Mouse (Mus musculus) G1E (cell line): ENCODE data around the gene Ttc27. TPM values are rescaled to one million over a fixed set of nuclear protein-coding genes. Genes with fewer than 3 reads are reported as not detected.

Experiments used
- ATAC-seq: 2 replicates; pipeline ENCODE4 v1.8.0; 2016; ENCODE audit warnings: mild to moderate bottlenecking; ENCODE audit not compliant: insufficient number of reproducible peaks, poor library complexity, low FRiP score, severe bottlenecking; ENCODE audit errors: extremely low read depth
- DNase-seq: peaks from one replicate; pipeline ENCODE4 v3.0.0; 2012; ENCODE audit warnings: low spot score
- H3K27me3 ChIP-seq: 2 replicates; pipeline ENCODE4 v1.6.1; 2012; ENCODE audit warnings: mild to moderate bottlenecking, low read length, inconsistent platforms; ENCODE audit not compliant: insufficient read depth
- H3K36me3 ChIP-seq: replicated peaks from 2 replicates; pipeline ENCODE3; 2012; ENCODE audit warnings: mild to moderate bottlenecking, inconsistent platforms
- H3K4me1 ChIP-seq: 2 replicates; pipeline ENCODE4 v1.6.1; 2012; ENCODE audit warnings: low read depth, low read length, inconsistent platforms, mixed read lengths; ENCODE audit not compliant: insufficient read depth
- H3K4me3 ChIP-seq: 2 replicates; pipeline ENCODE4 v1.5.1; 2012; ENCODE audit warnings: low read depth, mild to moderate bottlenecking, inconsistent platforms, low read length, moderate library complexity, mixed read lengths
- H3K9me3 ChIP-seq: replicated peaks from 2 replicates; pipeline ENCODE4 v1.6.1; 2012; ENCODE audit warnings: inconsistent platforms
- CTCF ChIP-seq: IDR thresholded peaks from 2 replicates; pipeline ENCODE4 v1.5.1; 2012; ENCODE audit warnings: low read depth, low read length, inconsistent platforms, mixed read lengths
- GATA1 ChIP-seq: IDR thresholded peaks from 2 replicates; pipeline ENCODE4 v1.6.1; 2012; ENCODE audit warnings: borderline replicate concordance, low read length, inconsistent platforms, mixed read lengths
- GATA2 ChIP-seq: IDR thresholded peaks from 2 replicates; pipeline ENCODE4 v1.6.1; 2012; ENCODE audit warnings: low read depth, low read length, inconsistent platforms, borderline replicate concordance
- POLR2AphosphoS5 ChIP-seq: IDR thresholded peaks from 2 replicates; pipeline ENCODE4 v1.6.1; 2012; ENCODE audit warnings: low read depth, low read length, inconsistent platforms; ENCODE audit not compliant: insufficient replicate concordance
- TAL1 ChIP-seq: conservative IDR thresholded peaks from 2 replicates; pipeline ENCODE4 v1.6.1; 2012; ENCODE audit warnings: low read depth, low read length, inconsistent platforms, mixed read lengths
- polyA plus RNA-seq: library from polyadenylated mRNA; stranded (reverse); fragments of >175 nt; gene quantifications from 2 replicates; pipeline ENCODE4 v1.2.3, GENCODE M21; 2012
- total RNA-seq, 2 experiments: library from RNA; stranded (forward) in 1 of 2; stranded (reverse) in 1 of 2; fragments of 200-1000 nt in 1 of 2; fragments of >200 nt in 1 of 2; fragmentation: Nextera tagmentation in 1 of 2; gene quantifications; 2 replicates each; pipeline ENCODE4 v1.2.3; 2014 to 2017

Ttc27 gene
- total and polyA plus RNA-seq, 3 experiments, result 20.5 to 39.4 (median 23.1) TPM

DNA sequence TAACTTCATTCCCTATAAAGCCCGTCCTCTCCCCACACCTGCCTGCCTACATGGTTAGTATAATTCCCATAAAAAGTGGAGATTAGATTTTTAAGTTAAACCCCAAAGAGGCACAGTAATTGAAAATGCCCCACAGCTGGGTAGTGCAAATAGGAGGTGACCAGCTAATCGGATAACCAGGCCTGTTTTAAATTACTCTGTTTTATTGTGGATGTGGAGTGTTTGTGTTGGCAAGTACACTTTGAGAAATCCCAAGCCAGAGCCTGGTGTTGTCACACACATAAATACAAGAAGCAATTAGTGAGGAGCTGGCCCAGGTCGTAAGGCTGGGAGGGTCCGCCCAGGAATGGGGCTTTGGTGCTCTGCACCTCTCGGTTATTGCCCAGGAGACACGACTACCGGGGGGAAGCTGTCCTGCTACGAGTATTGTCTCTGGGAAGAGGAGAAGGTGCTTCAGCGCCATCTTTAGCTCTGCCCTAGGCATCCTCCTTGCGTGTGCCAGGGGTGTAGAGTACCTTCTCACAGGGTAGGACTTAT, 68.7 kb downstream of the Ttc27 start:
- no peaks in the 10 kb centered on the region for H3K27me3 ChIP-seq
- H3K4me3 ChIP-seq, result no peak overlapping the region
- H3K4me1 ChIP-seq, result no peaks in the 10 kb centered on the region
- DNase-seq (no peak), ATAC-seq (no peak)
- no peaks in the 10 kb centered on the region for H3K9me3 ChIP-seq
- TF ChIP-seq CTCF, result no peak
- no peak for TF ChIP-seq POLR2AphosphoS5
- no peak for TF ChIP-seq TAL1
- TF ChIP-seq GATA1, result no peak
- no peak for TF ChIP-seq GATA2
- H3K36me3 ChIP-seq, result peaks cover 57% of the 10 kb centered on the region

DNA sequence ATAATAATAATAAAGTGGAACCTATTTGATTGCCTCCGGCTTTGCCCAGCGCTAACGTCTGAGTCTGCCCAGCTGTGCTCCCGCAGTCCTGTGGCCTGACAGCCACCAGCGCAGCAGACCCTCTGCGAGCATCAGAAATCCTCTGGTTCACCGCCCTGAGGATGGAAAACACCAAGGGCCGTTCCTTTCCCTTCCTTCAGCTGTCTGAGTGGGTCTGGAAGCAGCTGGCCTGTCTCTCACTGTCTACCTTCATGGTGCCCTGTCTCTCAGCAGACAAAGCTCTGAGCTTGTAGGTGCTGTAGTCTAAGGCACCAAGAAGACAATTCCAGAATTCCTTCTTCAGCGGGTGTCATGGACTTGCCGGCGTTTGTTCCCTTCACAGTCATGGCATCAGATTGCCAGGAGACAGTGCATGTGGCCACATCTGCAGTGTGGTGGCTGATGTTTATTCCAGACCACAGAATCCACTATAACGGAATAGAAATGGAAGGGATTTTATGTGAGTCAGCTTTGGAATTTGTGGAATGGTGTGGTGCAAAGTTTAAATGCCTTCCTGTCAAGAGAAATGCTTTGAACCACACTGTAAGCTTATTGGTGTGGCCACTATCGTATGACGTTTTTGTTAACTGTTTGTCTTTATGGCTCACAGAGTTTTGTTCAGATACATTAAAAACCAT, 78.6 kb downstream of the Ttc27 start:
- TF ChIP-seq TAL1 (no peak), CTCF (no peak), POLR2AphosphoS5 (no peak), GATA1 (no peak), GATA2 (no peak)
- H3K4me1 ChIP-seq, result no peaks in the 10 kb centered on the region
- ATAC-seq, result no peak
- peaks cover 44% of the 10 kb centered on the region for H3K36me3 ChIP-seq
- no peaks in the 10 kb centered on the region for H3K9me3 ChIP-seq
- no peak overlapping the region for H3K4me3 ChIP-seq
- DNase-seq, result no peak
- no peaks in the 10 kb centered on the region for H3K27me3 ChIP-seq

GRCm38 (mm10) chr17:74799865-74800264, 82.3 kb downstream of the Ttc27 start:
- Histone ChIP-seq H3K36me3 (peaks cover 65% of the 10 kb centered on the region), H3K4me1 (no peaks in the 10 kb centered on the region), H3K9me3 (no peaks in the 10 kb centered on the region), H3K4me3 (no peak overlapping the region), H3K27me3 (no peaks in the 10 kb centered on the region)
- no peak for DNase-seq
- no peak for ATAC-seq
- TF ChIP-seq GATA1 (no peak), GATA2 (no peak), CTCF (no peak), TAL1 (no peak), POLR2AphosphoS5 (no peak)

DNA sequence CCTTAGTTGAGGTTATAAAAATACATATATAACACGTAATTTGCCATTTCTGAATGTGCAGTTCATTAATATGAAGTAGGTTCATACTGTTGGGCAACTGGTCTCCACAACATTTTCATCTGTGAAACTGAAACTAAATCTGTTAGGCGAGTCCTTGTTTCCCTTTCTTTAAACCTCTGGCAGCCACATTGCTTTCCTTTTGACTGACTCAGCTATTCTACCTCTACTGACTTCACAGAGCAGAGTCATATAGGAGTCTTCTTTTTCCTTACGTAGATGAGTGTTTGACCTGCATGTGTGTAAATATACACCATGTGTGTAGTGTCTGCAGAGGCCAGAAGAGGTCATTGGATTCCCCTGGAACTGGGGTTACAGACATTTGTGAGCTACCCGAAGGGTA, 85.2 kb downstream of the Ttc27 start:
- Histone ChIP-seq H3K4me3 (no peak overlapping the region), H3K36me3 (peaks cover 50% of the 10 kb centered on the region)

GRCm38 (mm10) chr17:74803835-74804234, 86.3 kb downstream of the Ttc27 start:
- H3K27me3 ChIP-seq, result no peaks in the 10 kb centered on the region
- DNase-seq (no peak), ATAC-seq (no peak)
- H3K36me3 ChIP-seq, result peaks cover 52% of the 10 kb centered on the region
- no peak for TF ChIP-seq CTCF
- no peak for TF ChIP-seq POLR2AphosphoS5
- TF ChIP-seq TAL1, result no peak
- TF ChIP-seq GATA1, result no peak
- TF ChIP-seq GATA2, result no peak
- no peak overlapping the region for H3K4me3 ChIP-seq
- H3K9me3 ChIP-seq, result no peaks in the 10 kb centered on the region
- H3K4me1 ChIP-seq, result peaks cover 4% of the 10 kb centered on the region; the same call in 1 of the 2 replicates

More for the DNA sequence above, 85.2 kb downstream of the Ttc27 start:
- Histone ChIP-seq H3K9me3 (no peaks in the 10 kb centered on the region), H3K27me3 (no peaks in the 10 kb centered on the region), H3K4me1 (peaks cover 4% of the 10 kb centered on the region; the same call in 1 of the 2 replicates)
- DNase-seq, result no peak
- TF ChIP-seq GATA2 (no peak), CTCF (no peak), TAL1 (no peak), GATA1 (no peak), POLR2AphosphoS5 (no peak)
- no peak for ATAC-seq

- H3K36me3 ChIP-seq, result peaks cover 49% of the 10 kb centered on the region
- no peaks in the 10 kb centered on the region for H3K9me3 ChIP-seq
- peaks cover 4% of the 10 kb centered on the region; the same call in 1 of the 2 replicates for H3K4me1 ChIP-seq
- TF ChIP-seq CTCF (no peak), GATA1 (no peak), TAL1 (no peak), POLR2AphosphoS5 (no peak), GATA2 (no peak)
- ATAC-seq, result no peak
- DNase-seq, result no peak
- no peaks in the 10 kb centered on the region for H3K27me3 ChIP-seq
- H3K4me3 ChIP-seq, result no peak overlapping the region
Measured at GRCm38 (mm10) chr17:74804321-74804930, 86.9 kb downstream of the Ttc27 start.
